Mouse (Mus musculus) intestine, embryonic 14.5 days (tissue): Measurements from ENCODE around the gene Frmpd3. TPM values are rescaled to one million over a fixed set of nuclear protein-coding genes. Genes with fewer than 3 reads are reported as not detected.
"Not testable (repeated sequence)": the region's sequence is repeated elsewhere in the genome, so short reads cannot be mapped to it uniquely, and the experiment has no call there.

ENCODE experiments used
- ATAC-seq: fragments of 200-750 bp; cut with Nextera tagmentation; replicated peaks from 2 replicates; pipeline ENCODE4 v1.8.0; 2017; ENCODE audit warnings: low read depth, moderate number of reproducible peaks, moderate TSS enrichment, moderate library complexity; ENCODE audit not compliant: low FRiP score, low TSS enrichment
- DNase-seq: peaks from one replicate; pipeline ENCODE4 v3.0.0-alpha.2; 2018; ENCODE audit warnings: low spot score
- H3K27ac ChIP-seq: fragments of 300-500 bp; sonication (generic); 2 replicates; pipeline ENCODE4 v1.5.1; 2014; ENCODE audit warnings: low read depth, mild to moderate bottlenecking, control low read depth
- H3K27me3 ChIP-seq: fragments of 300-500 bp; sonication (generic); replicated peaks from 2 replicates; pipeline ENCODE4 v1.6.1; 2014; ENCODE audit warnings: low read length, control low read depth; ENCODE audit not compliant: control insufficient read depth, insufficient read depth
- H3K36me3 ChIP-seq: fragments of 300-500 bp; sonication (generic); 2 replicates; pipeline ENCODE4 v1.6.1; 2014; ENCODE audit warnings: low read length, control low read depth; ENCODE audit not compliant: control insufficient read depth, insufficient read depth
- H3K4me1 ChIP-seq: fragments of 300-500 bp; sonication (generic); replicated peaks from 2 replicates; pipeline ENCODE4 v1.6.1; 2014; ENCODE audit warnings: low read length, control low read depth, mixed read lengths; ENCODE audit not compliant: control insufficient read depth, insufficient read depth
- H3K4me2 ChIP-seq: fragments of 300-500 bp; sonication (generic); 2 replicates; pipeline ENCODE4 v1.6.1; 2014; ENCODE audit warnings: low read length
- H3K4me3 ChIP-seq: fragments of 300-500 bp; sonication (generic); 2 replicates; pipeline ENCODE4 v1.5.1; 2014; ENCODE audit warnings: low read depth, low read length, control low read depth, mixed read lengths
- H3K9ac ChIP-seq: fragments of 300-500 bp; sonication (generic); 2 replicates; pipeline ENCODE4 v1.6.1; 2014; ENCODE audit warnings: mild to moderate bottlenecking, low read length
- H3K9me3 ChIP-seq: fragments of 300-500 bp; sonication (generic); 2 replicates; pipeline ENCODE4 v1.6.1; 2016; ENCODE audit warnings: low read length, control low read depth; ENCODE audit not compliant: control insufficient read depth
- WGBS: fragments of 180-500 bp; shearing (Covaris S2); extraction: QIAGEN DNeasy Blood & Tissue Kit; methylation state at CpG from one replicate; pipeline ENCODE4 v1.1.7; 2014; 5-methylcytosine and 5-hydroxymethylcytosine counted together
- polyA plus RNA-seq: library from polyadenylated mRNA; unstranded; fragments of >200 nt; fragmentation: Nextera tagmentation; extraction: Ambion mirVana; gene quantifications from 2 replicates; pipeline ENCODE4 v1.2.1, GENCODE M21; 2014

The Frmpd3 gene
- 0.08 and 0.09 TPM in 2 replicates for polyA plus RNA-seq

GRCm38 (mm10) chrX:140341656-140342392, at the start of gene Frmpd3:
Gene Frmpd3, plus strand, starts transcription at chrX:140342263.
- WGBS: 28% methylated on average over 23 of the region's 24 CpGs
- no peaks in the 10 kb centered on the region for H3K4me1 ChIP-seq
- H3K27me3 ChIP-seq: peaks cover 48% of the 10 kb centered on the region
- peak within 1 kb of the TSS; percentile 53 for H3K4me2 ChIP-seq
- ATAC-seq (no peak), DNase-seq (peak; percentile 62)
- H3K36me3 ChIP-seq: no peaks in the 10 kb centered on the region
- H3K4me3 ChIP-seq: peak within 1 kb of the TSS; percentile 27
- no peaks in the 10 kb centered on the region for H3K9me3 ChIP-seq
- peak within 1 kb of the TSS; percentile 14; the same call in 1 of the 2 replicates for H3K9ac ChIP-seq
- H3K27ac ChIP-seq: no peak within 1 kb of the TSS

GRCm38 (mm10) chrX:140303731-140304130, 38.3 kb upstream of the Frmpd3 start:
- Histone ChIP-seq H3K27ac (no peak overlapping the region), H3K4me2 (no peak overlapping the region), H3K4me1 (no peaks in the 10 kb centered on the region), H3K27me3 (peaks cover 20% of the 10 kb centered on the region; the same call in 1 of the 2 replicates), H3K4me3 (no peak overlapping the region), H3K9ac (no peak overlapping the region), H3K9me3 (no peaks in the 10 kb centered on the region), H3K36me3 (no peaks in the 10 kb centered on the region)
- DNase-seq (no peak), ATAC-seq (no peak)
- 64% methylated on average over 4 of the region's 4 CpGs for WGBS

GRCm38 (mm10) chrX:140305652-140306051, 36.4 kb upstream of the Frmpd3 start:
- no peaks in the 10 kb centered on the region for H3K9me3 ChIP-seq
- H3K36me3 ChIP-seq: no peaks in the 10 kb centered on the region
- no peak overlapping the region for H3K4me3 ChIP-seq
- 59% methylated on average over 7 of the region's 7 CpGs for WGBS
- ATAC-seq (no peak), DNase-seq (no peak)
- no peaks in the 10 kb centered on the region for H3K4me1 ChIP-seq
- H3K27me3 ChIP-seq: peaks cover 20% of the 10 kb centered on the region; the same call in 1 of the 2 replicates
- no peak overlapping the region for H3K27ac ChIP-seq
- no peak overlapping the region for H3K9ac ChIP-seq
- no peak overlapping the region for H3K4me2 ChIP-seq

GRCm38 (mm10) chrX:140317931-140318330, 24.1 kb upstream of the Frmpd3 start:
- H3K4me2 ChIP-seq: no peak overlapping the region
- no peaks in the 10 kb centered on the region for H3K9me3 ChIP-seq
- WGBS: 84% methylated on average over 4 of the region's 4 CpGs
- DNase-seq: no peak
- no peaks in the 10 kb centered on the region for H3K36me3 ChIP-seq
- H3K9ac ChIP-seq: no peak overlapping the region
- no peak overlapping the region for H3K4me3 ChIP-seq
- no peak for ATAC-seq
- H3K27ac ChIP-seq: no peak overlapping the region
- H3K27me3 ChIP-seq: no peaks in the 10 kb centered on the region
- H3K4me1 ChIP-seq: no peaks in the 10 kb centered on the region

- DNase-seq (no peak), ATAC-seq (no peak)
- Histone ChIP-seq H3K4me1 (no peaks in the 10 kb centered on the region), H3K9ac (no peak overlapping the region), H3K27ac (no peak overlapping the region), H3K4me2 (no peak overlapping the region), H3K4me3 (no peak overlapping the region), H3K36me3 (no peaks in the 10 kb centered on the region), H3K27me3 (no peaks in the 10 kb centered on the region), H3K9me3 (no peaks in the 10 kb centered on the region)
- WGBS: 80% methylated on average over 6 of the region's 6 CpGs
These were observed 22.9 kb upstream of the Frmpd3 start for GRCm38 (mm10) chrX:140319131-140319530.

GRCm38 (mm10) chrX:140320671-140321070, 21.4 kb upstream of the Frmpd3 start:
- not testable (repeated sequence) for DNase-seq, H3K4me2 ChIP-seq, ATAC-seq, H3K9me3 ChIP-seq, H3K4me1 ChIP-seq, H3K27me3 ChIP-seq, H3K27ac ChIP-seq, H3K4me3 ChIP-seq, H3K36me3 ChIP-seq, H3K9ac ChIP-seq
- WGBS: 91% methylated on average over 1 of the region's 1 CpGs

- Histone ChIP-seq H3K4me3 (peak overlapping the region; percentile 27), H3K4me2 (peak overlapping the region; percentile 53), H3K9ac (peak overlapping the region; percentile 14; the same call in 1 of the 2 replicates), H3K36me3 (no peaks in the 10 kb centered on the region), H3K9me3 (no peaks in the 10 kb centered on the region), H3K4me1 (no peaks in the 10 kb centered on the region), H3K27ac (no peak overlapping the region), H3K27me3 (peaks cover 50% of the 10 kb centered on the region)
- WGBS: 13% methylated on average over 22 of the region's 25 CpGs
- ATAC-seq (no peak), DNase-seq (peak; percentile 52)
These were observed 515 bp downstream of the Frmpd3 start for GRCm38 (mm10) chrX:140342393-140343163.

GRCm38 (mm10) chrX:140375628-140376027, 33.6 kb downstream of the Frmpd3 start:
- DNase-seq: no peak
- H3K27ac ChIP-seq: no peak overlapping the region
- H3K27me3 ChIP-seq: peaks cover 17% of the 10 kb centered on the region; the same call in 1 of the 2 replicates
- no peaks in the 10 kb centered on the region for H3K9me3 ChIP-seq
- no peak overlapping the region for H3K4me3 ChIP-seq
- H3K9ac ChIP-seq: no peak overlapping the region
- no peaks in the 10 kb centered on the region for H3K36me3 ChIP-seq
- H3K4me1 ChIP-seq: no peaks in the 10 kb centered on the region
- H3K4me2 ChIP-seq: no peak overlapping the region
- no peak for ATAC-seq
- WGBS: 40% methylated on average over 4 of the region's 4 CpGs
